Mouse (Mus musculus): ENCODE data around the gene Timmdc1.
"Not testable (repeated sequence)": the region's sequence is repeated elsewhere in the genome, so short reads cannot be mapped to it uniquely, and the experiment has no call there.

Timmdc1 gene

GRCm38 (mm10) chr16:38496604-38497140 is 25.8 kb downstream of the Timmdc1 start:
- DNase-seq (ENCODE audit: low read depth, low spot score): no peak

- DNase-seq (ENCODE audit: low read depth, low spot score): no peak
Measured at GRCm38 (mm10) chr16:38493890-38494289, 28.6 kb downstream of the Timmdc1 start.

- DNase-seq (ENCODE audit: low read depth, low spot score): no peak
Measured at GRCm38 (mm10) chr16:38492551-38492950, 29.9 kb downstream of the Timmdc1 start.

- DNase-seq (ENCODE audit: low read depth, low spot score): peak; percentile 29
Measured at GRCm38 (mm10) chr16:38483582-38484309, 38.7 kb downstream of the Timmdc1 start.

- DNase-seq (ENCODE audit: low read depth, low spot score): peak; percentile 60
Measured at GRCm38 (mm10) chr16:38482780-38483562, 39.5 kb downstream of the Timmdc1 start.

- no peak for DNase-seq (ENCODE audit: low read depth, low spot score)
Measured at GRCm38 (mm10) chr16:38481327-38481726, 41.1 kb downstream of the Timmdc1 start.

GRCm38 (mm10) chr16:38478296-38478695 is 44.2 kb downstream of the Timmdc1 start:
- DNase-seq (ENCODE audit: low read depth, low spot score): no peak

GRCm38 (mm10) chr16:38477241-38477608 is 45.2 kb downstream of the Timmdc1 start:
- DNase-seq (ENCODE audit: low read depth, low spot score): not testable (repeated sequence)

GRCm38 (mm10) chr16:38476312-38477240 is 45.9 kb downstream of the Timmdc1 start:
- DNase-seq (ENCODE audit: low read depth, low spot score): peak; percentile 57

- DNase-seq (ENCODE audit: low read depth, low spot score): no peak
Measured at GRCm38 (mm10) chr16:38475681-38476311, 46.7 kb downstream of the Timmdc1 start.

GRCm38 (mm10) chr16:38474677-38475286 is 47.7 kb downstream of the Timmdc1 start:
- DNase-seq (ENCODE audit: low read depth, low spot score): no peak

GRCm38 (mm10) chr16:38473661-38474060 is 48.8 kb downstream of the Timmdc1 start:
- DNase-seq (ENCODE audit: low read depth, low spot score): no peak

- DNase-seq (ENCODE audit: low read depth, low spot score): no peak
Measured at GRCm38 (mm10) chr16:38472507-38472873, 50.0 kb downstream of the Timmdc1 start.

- DNase-seq (ENCODE audit: low read depth, low spot score): no peak
Measured at GRCm38 (mm10) chr16:38471697-38472506, 50.6 kb downstream of the Timmdc1 start.

GRCm38 (mm10) chr16:38469437-38469836 is 53.0 kb downstream of the Timmdc1 start:
- DNase-seq (ENCODE audit: low read depth, low spot score): no peak

- no peak for DNase-seq (ENCODE audit: low read depth, low spot score)
Measured at GRCm38 (mm10) chr16:38468706-38469018, 53.8 kb downstream of the Timmdc1 start.

- DNase-seq (ENCODE audit: low read depth, low spot score): no peak
Measured at GRCm38 (mm10) chr16:38467917-38468705, 54.4 kb downstream of the Timmdc1 start.

- no peak for DNase-seq (ENCODE audit: low read depth, low spot score)
Measured at GRCm38 (mm10) chr16:38467091-38467916, 55.2 kb downstream of the Timmdc1 start.

Data from CD4-positive helper T cell, adult 2 months (primary cell).